Mouse (Mus musculus): ENCODE results near the gene Gli1.
"Not testable (repeated sequence)": the region's sequence is repeated elsewhere in the genome, so short reads cannot be mapped to it uniquely, and the experiment has no call there.

The Gli1 gene

DNA sequence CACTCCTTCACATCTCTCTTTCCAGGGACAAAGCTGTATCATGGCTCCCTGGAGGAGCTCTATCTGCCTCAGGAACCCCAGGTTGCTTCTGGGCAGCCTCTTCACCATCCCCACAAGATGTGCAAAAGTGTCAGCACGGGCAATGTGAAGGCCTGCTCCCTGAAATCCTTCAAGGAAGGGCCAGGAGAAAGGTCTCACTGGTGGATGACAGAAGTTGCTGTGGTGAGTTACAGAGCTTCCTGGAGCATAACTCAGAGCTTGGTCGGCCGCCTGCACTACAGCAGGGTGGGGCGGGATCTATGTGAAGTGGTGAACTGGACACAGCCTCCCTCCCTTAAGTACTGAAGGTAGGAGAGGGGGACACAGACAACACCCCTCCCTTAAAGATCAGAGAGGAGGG lies 19.1 kb downstream of the Gli1 start:
- DNase-seq (ENCODE audit: low read depth, low spot score) = peak; percentile 46

- DNase-seq (ENCODE audit: low read depth, low spot score) = peak; percentile 76
Observed at GRCm38 (mm10) chr10:127322178-127322577, 19.6 kb downstream of the Gli1 start.

DNA sequence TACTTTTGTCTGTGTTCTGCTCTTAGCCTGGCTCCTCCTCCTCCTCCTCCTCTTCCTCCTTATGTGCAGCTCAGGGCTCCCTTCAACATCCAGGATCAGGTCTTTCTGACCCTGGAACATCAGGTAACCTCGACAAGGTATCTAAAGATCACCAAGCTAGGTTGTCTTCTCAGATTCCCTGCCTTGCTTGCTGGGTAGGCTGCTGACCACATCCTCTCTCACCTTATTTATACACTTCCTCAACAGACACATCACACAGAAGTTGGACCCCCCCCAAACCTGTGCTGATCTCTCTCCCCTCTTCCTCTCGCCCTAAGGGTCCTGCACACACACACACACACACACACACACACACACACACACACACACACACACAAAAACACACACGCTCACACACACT lies 20.2 kb downstream of the Gli1 start, which contains the start of gene Arhgap9:
TSS of gene Arhgap9 (plus strand) at position 344 of the 400 bp plus-strand sequence.
- DNase-seq (ENCODE audit: low read depth, low spot score) = no peak

GRCm38 (mm10) chr10:127319969-127320368 lies 21.8 kb downstream of the Gli1 start:
- DNase-seq (ENCODE audit: low read depth, low spot score) = no peak

DNA sequence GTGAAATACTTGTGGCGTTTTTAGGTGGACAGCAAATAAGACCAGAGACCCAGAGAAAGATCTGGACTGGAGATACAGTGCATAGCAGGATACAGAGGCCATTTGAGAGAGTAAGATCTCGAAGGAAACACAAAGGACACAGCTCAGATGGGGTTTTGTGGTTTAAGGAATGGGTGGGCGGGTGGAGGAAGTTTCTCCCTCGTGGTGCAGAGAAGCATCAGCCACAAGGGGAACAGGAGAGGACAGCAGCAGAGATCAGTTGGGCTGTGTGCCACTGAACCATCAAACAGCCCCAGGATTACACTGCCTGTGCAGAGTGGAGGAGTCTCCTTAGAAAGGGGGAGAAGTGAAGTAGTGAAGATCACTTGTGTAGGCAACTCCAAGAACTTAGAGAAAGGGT lies 23.8 kb downstream of the Gli1 start:
- DNase-seq (ENCODE audit: low read depth, low spot score) = no peak

DNA sequence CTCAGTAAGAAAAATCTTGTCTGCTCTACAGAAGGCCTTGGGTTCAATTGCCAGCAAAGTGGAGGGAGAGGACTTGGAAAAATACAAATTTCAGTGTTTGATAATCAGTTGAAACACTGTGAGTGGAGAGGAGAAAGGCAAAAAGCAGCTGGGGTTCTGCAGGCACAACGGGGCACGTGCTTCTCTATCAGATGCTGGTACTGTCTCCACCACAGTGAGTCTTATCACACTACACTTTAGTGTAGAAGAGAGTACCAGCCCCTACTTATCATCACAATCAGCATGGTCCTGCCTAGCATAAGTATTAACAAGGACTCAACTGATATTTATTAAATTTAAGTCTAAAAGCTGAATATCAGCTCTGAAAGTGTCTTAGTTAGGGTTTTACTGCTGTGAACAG lies 24.5 kb downstream of the Gli1 start:
- no peak for DNase-seq (ENCODE audit: low read depth, low spot score)

DNA sequence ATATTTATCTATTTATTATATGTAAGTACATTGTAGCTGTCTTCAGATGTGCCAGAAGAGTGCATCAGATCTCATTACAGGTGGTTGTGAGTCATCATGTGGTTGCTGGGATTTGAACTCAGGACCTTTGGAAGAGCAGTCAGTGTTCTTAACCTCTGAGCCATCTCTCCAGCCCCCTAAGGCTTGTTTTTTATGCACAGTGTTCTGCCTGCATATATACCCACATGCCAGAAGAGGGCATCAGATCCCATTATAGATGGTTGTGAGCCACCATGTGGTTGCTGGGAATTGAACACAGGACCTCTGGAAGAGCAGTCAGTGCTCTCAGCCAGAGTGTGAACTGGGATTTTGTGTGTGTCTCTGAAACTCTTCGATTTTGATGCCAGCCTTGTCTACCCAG lies 26.8 kb downstream of the Gli1 start:
- DNase-seq (ENCODE audit: low read depth, low spot score) = not testable (repeated sequence)

- DNase-seq (ENCODE audit: low read depth, low spot score) = not testable (repeated sequence)
Observed at GRCm38 (mm10) chr10:127313516-127313915, 28.3 kb downstream of the Gli1 start.

DNA sequence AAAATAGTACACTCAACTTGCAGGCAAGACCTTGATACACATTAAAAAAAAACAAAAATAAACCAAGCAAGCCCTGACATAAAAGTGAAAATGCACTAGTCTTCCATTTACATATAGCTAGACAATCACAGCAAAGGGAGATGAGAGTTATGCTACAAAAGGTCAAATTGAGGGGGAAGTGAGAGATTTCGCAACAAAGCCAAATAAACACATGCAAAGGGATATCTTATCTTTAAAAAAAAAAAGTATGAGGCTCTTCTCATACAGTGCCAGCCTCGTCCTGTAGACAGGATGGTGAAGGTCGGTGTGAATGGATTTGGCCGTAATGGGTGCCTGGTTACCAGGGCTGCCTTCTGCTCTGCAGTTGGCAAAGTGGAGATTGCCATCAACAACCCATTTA lies 28.9 kb downstream of the Gli1 start:
- no peak for DNase-seq (ENCODE audit: low read depth, low spot score)

DNA sequence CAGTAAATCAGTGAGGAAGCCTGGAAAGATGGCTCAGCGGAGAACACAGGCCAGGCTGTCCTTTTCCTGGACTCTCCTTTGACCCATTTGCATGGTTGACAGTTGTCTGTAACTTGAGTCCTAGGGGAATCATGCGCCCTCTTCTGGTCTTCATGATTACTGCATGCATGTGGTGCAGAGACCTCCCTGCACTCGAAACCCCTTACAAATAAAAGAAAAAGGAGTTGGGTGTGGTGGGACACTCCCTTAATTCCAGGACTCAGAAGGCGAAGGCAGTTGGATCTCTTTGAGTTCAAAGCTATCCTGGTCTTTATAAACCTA lies 29.5 kb downstream of the Gli1 start:
- peak; percentile 97 for DNase-seq (ENCODE audit: low read depth, low spot score)

DNA sequence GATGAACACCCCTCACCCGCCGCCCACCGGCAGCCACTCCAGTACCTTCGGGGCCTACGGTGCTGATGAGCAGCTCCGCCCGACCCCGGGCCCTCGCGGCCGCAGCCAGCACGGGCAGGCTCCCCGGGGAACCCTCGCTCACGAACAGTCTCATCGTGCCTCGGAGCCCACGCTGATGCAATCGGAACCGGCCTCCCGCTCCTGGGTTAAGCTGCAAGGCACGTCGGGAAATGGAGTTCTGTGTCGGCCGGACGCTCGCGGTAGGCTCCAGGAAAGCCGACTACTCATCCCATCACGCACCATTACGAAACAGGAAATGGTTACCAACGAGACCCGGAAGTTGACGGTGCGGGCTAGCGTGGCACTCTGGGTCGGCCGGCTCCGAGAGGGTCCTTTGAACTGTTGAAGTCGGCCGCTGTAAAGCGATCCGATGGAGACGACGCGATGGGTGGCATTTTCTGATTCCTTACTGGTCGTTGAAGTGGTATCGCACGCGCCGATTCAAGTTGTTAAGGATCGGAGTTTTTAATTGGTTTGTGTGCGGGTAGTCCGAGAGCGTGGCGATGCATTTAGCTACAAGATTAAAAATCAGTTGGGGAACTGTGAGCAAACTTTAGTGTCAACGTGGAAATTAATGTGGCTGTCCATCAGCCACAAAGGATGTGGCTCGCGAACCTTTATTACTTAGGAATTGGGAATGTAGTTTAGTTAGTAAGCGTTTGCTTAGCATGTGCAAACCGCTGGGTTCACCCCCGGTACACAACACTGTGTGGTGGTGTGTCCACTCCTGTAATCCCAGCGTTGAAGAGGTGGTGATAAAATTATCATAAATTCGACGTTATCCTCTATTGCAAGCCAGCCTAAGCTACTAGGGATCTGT lies 30.1 kb downstream of the Gli1 start, which contains the start of gene Mars:
TSS of gene Mars (minus strand) at position 311 of the 880 bp plus-strand sequence.
- DNase-seq (ENCODE audit: low read depth, low spot score) = peak; percentile 98

GRCm38 (mm10) chr10:127310523-127311475 lies 31.0 kb downstream of the Gli1 start:
- DNase-seq (ENCODE audit: low read depth, low spot score) = no peak

GRCm38 (mm10) chr10:127309167-127309566 lies 32.6 kb downstream of the Gli1 start:
- DNase-seq (ENCODE audit: low read depth, low spot score) = not testable (repeated sequence)

GRCm38 (mm10) chr10:127303136-127303535 lies 38.6 kb downstream of the Gli1 start:
- DNase-seq (ENCODE audit: low read depth, low spot score) = no peak

GRCm38 (mm10) chr10:127300361-127300760 lies 41.4 kb downstream of the Gli1 start:
- no peak for DNase-seq (ENCODE audit: low read depth, low spot score)

GRCm38 (mm10) chr10:127297015-127297871 lies 44.5 kb downstream of the Gli1 start:
- no peak for DNase-seq (ENCODE audit: low read depth, low spot score)

DNA sequence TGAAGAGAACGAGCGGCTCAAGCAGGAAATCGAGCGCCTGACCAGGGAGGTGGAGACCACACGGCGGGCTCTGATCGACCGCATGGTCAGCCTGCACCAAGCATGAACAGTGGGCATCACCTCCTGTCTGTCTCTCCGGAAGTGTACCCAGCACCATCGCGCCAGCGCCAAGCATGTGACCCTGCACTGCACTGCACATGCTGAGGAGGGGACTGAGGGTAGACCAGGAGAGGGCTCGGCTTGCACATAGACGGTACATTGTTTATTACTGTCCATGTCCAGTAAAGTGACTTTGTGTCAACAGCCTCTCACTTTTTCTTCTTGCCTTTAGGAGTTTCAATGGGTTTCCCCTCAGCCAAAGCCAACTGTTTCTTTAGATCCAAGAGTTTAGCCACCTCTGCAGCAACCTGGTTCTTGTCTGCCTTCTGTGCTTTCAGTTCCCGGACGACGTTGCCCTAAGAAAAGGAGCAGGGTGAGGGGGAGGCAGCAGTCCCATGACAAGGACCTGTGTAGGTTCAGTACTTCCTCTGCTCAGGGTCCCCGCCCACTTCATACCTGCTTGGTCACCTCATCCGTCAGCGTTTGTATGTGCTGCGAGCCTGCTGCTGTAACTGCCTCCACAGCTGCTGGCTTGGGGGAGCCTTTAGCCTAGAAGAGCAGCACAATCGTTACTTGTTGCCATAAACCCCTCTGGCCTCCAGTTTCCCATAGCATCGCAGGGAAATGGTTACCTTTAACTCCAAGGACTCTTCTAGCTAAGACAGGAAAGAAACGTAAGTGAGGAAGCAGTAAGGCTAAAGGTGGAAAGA lies 45.6 kb downstream of the Gli1 start:
- DNase-seq (ENCODE audit: low read depth, low spot score) = no peak

- DNase-seq (ENCODE audit: low read depth, low spot score) = no peak
Observed at GRCm38 (mm10) chr10:127294895-127295510, 46.8 kb downstream of the Gli1 start.

DNA sequence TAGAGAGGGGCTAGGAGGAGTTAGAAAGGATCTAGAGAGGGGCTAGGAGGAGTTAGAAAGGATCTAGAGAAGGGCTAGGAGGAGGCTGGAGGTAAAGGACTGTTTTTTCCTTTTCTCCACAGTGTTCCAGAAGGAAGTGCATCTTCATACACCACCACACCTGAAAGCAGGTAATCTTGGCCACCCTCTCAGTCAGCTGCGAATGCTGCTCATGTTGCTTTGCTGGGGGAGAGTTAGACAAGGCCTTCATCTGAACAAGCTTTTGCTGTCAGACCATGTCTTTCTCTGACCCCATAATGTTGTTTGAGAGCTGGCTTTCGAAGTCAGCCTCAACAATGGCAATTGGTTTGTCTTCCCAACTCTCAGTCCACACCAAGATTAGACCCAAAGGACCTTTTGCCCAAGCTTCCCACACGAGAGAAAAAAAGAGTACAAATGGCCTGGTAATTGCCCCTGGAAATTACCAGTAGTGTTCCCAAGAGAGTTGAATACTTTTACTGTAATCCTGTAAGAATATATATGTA lies 48.1 kb downstream of the Gli1 start:
- no peak for DNase-seq (ENCODE audit: low read depth, low spot score)
